Mouse (Mus musculus): ENCODE measurements around the gene Rab6b. TPM values are rescaled to one million over a fixed set of nuclear protein-coding genes. Genes with fewer than 3 reads are reported as not detected.

Gene Rab6b
- total RNA-seq, 2 experiments from 2014 or later: 0.04 to 0.64 TPM

DNA sequence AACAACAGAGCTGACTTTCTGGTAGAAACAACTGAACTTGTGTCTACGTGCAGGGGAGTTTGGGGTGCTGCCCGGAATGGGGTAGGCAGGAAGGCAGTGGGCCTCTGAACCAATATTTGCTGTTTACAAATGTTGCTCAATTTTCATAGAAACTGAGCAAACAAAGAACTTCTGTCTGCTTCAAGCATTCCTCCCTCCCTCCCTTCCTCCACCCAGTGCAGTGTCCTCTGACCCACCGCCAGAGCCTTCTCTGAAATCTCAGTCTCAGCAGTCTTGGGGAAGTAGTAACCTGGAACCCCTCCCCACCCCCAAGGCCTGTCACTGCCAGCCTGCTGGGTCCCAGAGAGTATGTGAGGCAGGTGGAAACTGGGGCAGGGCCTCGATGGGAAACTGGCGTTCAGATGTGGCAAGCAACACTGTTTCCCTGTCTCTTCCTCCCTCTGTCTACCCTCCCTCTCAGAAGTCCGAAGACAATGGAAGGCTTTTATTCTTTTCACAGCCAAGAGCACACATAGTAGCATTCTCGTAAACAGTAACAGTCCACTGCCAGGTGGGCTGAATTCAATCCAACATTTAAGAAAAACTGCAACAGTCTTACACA lies 123.1 kb downstream of the Rab6b start:
- no peak for ATAC-seq (replicated peaks; ENCODE audit: poor library complexity)

Other genes with a start within 250 kb of the Rab6b start
- 0.10 TPM in 1 of 2 replicates, not detected in the other for gene Slco2a1, start 123.1 kb upstream of the Rab6b start, total RNA-seq (2015)
- gene Slco2a1, start 123.1 kb upstream of the Rab6b start, total RNA-seq (2017): not detected in 2 replicates
- 21.2 and 25.4 TPM in 2 replicates for gene Srprb, start 90.3 kb downstream of the Rab6b start, total RNA-seq (2015)
- 19.3 and 23.8 TPM in 2 replicates for gene Srprb, start 90.3 kb downstream of the Rab6b start, total RNA-seq (2017)
- not detected in 2 replicates for gene Gm20425, start 118.5 kb downstream of the Rab6b start, total RNA-seq (2015)
- gene Gm20425, start 118.5 kb downstream of the Rab6b start, total RNA-seq (2017): 5.2 TPM in 1 of 2 replicates, not detected in the other
- 108 and 152 TPM in 2 replicates for gene Trf, start 118.7 kb downstream of the Rab6b start, total RNA-seq (2015)
- 62.9 and 87.2 TPM in 2 replicates for gene Trf, start 118.7 kb downstream of the Rab6b start, total RNA-seq (2017)
- 0.34 and 1.1 TPM in 2 replicates for gene 1300017J02Rik, start 193.3 kb downstream of the Rab6b start, total RNA-seq (2015)
- 1.1 and 1.7 TPM in 2 replicates for gene 1300017J02Rik, start 193.3 kb downstream of the Rab6b start, total RNA-seq (2017)
- gene Topbp1, start 193.4 kb downstream of the Rab6b start, total RNA-seq (2015): 162 and 224 TPM in 2 replicates
- 204 and 227 TPM in 2 replicates for gene Topbp1, start 193.4 kb downstream of the Rab6b start, total RNA-seq (2017)